Mouse (Mus musculus) olfactory bulb, adult 2 months (tissue): ENCODE results near the gene Prkg1.

Experiments used
- CTCF ChIP-seq: fragments of 200-500 bp; IDR thresholded peaks from 2 replicates; pipeline ENCODE4 v1.5.1; 2012; ENCODE audit warnings: low read depth, mild to moderate bottlenecking, low read length, moderate library complexity; ENCODE audit not compliant: insufficient read depth
- POLR2A ChIP-seq: fragments of 200-500 bp; IDR thresholded peaks from 2 replicates; pipeline ENCODE4 v1.6.1; 2012; ENCODE audit warnings: mild to moderate bottlenecking, low read depth, low read length, moderate library complexity; ENCODE audit not compliant: insufficient read depth

DNA sequence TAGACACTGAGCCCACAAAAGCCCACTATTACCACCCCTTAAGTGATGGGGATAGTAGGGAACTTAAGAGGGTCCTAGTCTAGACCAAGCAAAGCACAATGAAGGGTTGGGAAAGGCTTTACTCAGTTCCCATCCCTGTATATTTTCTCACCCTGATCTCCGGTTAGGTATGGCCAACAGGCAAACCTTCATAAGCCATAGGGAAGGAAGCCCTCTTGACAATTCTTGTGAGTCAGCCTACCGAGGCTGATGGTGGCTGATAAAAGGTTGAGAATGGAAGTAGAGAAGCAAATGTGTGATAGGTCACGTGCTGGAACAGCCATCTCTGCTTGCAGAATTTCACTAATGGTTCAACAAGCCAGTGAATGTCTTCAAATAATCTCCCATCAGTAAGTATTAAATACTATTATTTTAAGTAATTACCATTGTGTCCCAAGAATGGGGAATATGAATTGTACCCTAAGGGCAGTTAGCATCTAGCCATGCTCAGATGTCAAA lies 16.7 kb upstream of the Prkg1 start:
- TF ChIP-seq CTCF (no peak), POLR2A (no peak)
